Mouse (Mus musculus): ENCODE data around the gene Tnks1bp1. TPM values are rescaled to one million over a fixed set of nuclear protein-coding genes. Genes with fewer than 3 reads are reported as not detected.

The Tnks1bp1 gene
- polyA plus RNA-seq, 1 experiment: 32.6 TPM

DNA sequence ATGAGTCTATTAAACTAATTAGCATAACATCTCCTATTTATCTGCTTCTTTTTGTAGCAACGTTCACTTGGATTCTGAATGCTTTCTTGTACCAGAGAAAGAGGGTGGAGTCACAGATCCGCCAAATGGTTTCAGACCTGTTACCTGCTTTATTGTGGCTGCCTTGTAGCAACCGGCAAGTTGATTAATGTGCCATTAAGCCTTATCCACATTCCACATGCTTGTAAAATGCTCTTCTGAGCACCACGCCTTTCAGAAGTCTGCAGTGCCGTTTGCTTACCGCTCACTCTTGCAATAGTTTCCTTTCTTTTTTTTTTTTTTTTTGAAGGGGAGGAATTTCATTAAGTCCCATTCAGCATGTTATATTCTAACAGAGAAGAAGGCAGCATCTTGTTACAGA lies 17.9 kb upstream of the Tnks1bp1 start:
- H3K4me3 ChIP-seq (ENCODE audit: insufficient read depth, low read depth, low read length): no peak overlapping the region
- H3K27ac ChIP-seq (replicated peaks; ENCODE audit: low read depth, low read length): no peak overlapping the region
- no peaks in the 10 kb centered on the region for H3K4me1 ChIP-seq (ENCODE audit: control insufficient read depth, insufficient read depth, insufficient read length, low read length)

DNA sequence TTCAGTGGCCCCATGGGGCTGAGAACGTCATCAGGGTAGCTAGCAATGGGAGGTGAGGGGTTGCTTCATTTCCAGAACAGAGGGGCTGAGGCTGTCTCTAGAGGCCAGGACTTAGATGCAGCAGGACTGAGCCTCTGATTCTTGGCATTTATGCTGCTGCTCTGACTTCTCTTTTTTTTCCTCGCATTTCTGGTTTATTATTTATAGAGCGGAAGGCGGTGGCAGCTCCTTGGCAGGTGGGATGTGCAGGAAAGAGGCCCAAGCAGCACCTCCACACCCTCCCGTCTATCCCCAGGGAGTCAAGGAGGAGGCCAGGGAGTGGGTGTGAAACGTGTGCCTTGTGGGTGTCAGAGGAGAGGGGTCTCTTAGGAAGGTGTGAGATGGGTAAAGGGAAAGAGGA lies 16.8 kb upstream of the Tnks1bp1 start:
- Histone ChIP-seq H3K4me3 (ENCODE audit: insufficient read depth, low read depth, low read length) (no peak overlapping the region), H3K27ac (replicated peaks; ENCODE audit: low read depth, low read length) (no peak overlapping the region), H3K4me1 (ENCODE audit: control insufficient read depth, insufficient read depth, insufficient read length, low read length) (no peaks in the 10 kb centered on the region)

DNA sequence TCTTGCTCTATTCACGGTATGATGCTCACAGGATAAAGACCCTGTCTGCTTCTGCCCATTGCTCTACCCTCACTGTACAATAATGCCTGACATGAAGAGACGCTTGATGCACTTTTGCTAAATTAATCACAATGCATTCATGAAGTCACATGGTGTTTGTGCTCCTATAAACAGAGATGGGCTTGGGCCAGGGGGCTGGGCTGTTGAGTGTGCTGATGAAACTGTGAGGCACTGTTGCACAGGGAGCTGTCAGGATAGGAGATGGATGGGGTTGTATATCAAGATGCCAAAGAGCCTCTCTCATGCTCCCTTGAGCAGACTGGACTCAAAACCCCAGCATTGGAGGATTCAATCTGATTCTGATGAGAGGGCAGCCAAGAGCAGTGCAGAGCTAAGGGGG lies 14.7 kb upstream of the Tnks1bp1 start:
- Histone ChIP-seq H3K4me3 (ENCODE audit: insufficient read depth, low read depth, low read length) (no peak overlapping the region), H3K4me1 (ENCODE audit: control insufficient read depth, insufficient read depth, insufficient read length, low read length) (peaks cover 7% of the 10 kb centered on the region), H3K27ac (replicated peaks; ENCODE audit: low read depth, low read length) (no peak overlapping the region)

DNA sequence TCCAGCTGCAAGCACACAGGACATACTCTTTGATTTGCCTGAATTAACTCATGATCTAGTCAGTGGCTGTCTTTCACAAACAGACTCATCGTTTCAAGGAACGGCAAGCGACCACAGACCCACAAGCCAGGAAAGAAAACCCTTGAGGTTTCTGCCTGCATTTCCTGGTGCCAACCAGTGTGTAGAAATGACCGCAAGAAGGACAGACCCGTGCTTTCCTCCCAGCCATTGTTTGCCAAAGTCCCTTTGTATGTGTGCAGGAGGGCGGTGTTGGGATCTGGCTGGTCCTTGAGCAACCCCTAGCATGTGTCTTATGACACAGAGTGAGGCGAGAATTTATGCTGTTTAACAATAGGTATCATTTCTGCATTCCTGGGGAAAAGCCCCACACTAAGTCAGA lies 13.7 kb upstream of the Tnks1bp1 start:
- H3K4me1 ChIP-seq (ENCODE audit: control insufficient read depth, insufficient read depth, insufficient read length, low read length): peaks cover 10% of the 10 kb centered on the region
- H3K4me3 ChIP-seq (ENCODE audit: insufficient read depth, low read depth, low read length): no peak overlapping the region

DNA sequence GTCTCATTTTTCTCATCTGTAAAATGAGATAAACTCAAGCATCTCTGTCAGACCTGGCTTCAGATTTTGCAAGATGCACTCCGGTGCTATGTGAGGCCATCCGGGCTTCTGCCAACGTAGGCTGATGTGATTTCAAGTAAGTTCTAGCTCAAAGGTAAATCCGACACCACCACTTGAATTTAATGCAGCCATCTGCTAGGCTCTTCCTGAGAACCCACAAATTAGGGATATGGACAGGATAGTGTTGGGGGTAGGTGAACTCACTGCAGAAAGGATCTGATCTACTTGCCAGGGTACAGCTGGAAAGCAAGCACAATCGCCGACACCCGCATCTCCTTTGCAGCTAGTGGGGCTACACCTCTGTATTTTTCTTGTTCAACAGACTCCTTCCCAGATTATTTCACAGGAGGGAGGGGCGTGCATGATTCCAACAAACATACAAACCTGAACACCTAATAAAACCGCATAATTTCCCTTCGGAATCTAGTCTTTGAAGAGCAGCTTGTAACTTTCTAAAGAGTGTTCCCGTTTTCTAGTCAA lies 11.2 kb upstream of the Tnks1bp1 start:
- H3K4me1 ChIP-seq (ENCODE audit: control insufficient read depth, insufficient read depth, insufficient read length, low read length): peaks cover 10% of the 10 kb centered on the region
- peak overlapping the region; percentile 57 for H3K4me3 ChIP-seq (ENCODE audit: insufficient read depth, low read depth, low read length)
- 0 out of 2 replicates have a peak overlapping the region, but pooled peaks have one; percentile 12 for H3K27ac ChIP-seq (replicated peaks; ENCODE audit: low read depth, low read length)

More for the DNA sequence above, 13.7 kb upstream of the Tnks1bp1 start:
- H3K27ac ChIP-seq (replicated peaks; ENCODE audit: low read depth, low read length): no peak overlapping the region

DNA sequence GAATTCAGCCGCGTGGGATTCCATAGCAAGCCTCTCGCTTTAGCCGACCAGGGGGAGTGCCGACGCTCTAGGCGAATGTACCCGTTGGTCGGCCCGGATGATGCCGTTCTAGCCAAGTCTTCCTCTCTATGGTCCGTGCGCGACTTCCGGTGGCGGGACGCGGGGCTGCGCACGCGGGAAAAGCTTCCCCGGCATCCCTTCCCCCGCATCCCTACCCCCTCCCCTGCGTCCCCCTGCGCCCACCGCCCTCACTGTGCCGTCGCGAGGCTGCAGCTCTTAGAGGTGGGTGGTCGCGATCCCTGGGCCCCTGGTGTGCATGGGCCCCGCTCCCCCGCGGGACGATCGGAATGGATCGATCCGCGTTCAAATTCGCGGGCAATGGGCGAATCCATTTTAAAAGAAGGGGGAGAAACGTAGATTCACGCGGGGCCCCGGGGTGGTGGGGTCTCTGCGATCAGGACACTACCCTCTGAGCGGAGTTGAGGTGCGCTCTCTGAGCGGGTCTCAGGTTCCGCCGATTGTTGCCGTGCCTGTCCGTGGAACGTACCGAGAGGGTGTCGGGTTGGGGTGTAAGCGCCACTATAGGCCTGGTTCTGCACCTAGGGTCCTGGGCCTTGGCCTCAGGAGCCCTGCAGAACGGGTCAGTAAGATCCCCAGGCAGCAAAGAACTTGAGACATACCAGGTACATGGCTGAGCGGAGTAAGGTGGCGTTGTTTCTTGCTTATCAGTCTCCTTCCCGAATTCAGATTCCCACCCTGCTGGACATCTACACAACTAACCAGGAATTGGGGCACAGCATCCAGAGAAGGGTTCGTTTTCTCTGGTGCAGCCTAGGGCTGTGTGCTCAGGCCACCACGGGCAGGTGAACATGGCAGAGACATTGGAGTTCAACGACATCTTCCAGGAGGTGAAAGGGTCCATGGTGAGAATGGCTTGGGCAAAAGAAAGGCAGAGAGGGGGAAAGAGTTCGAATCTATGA lies 10.5 kb upstream of the Tnks1bp1 start, which contains the start of the genes Ssrp1 and P2rx3:
Ssrp1 (plus strand) TSS at position 188 of the 980 bp plus-strand sequence.
P2rx3 (minus strand) TSS at position 416 of the 980 bp plus-strand sequence.
- Histone ChIP-seq H3K4me1 (ENCODE audit: control insufficient read depth, insufficient read depth, insufficient read length, low read length) (peaks cover 10% of the 10 kb centered on the region), H3K4me3 (ENCODE audit: insufficient read depth, low read depth, low read length) (peak within 1 kb of the TSS; percentile 82), H3K27ac (replicated peaks; ENCODE audit: low read depth, low read length) (peak within 1 kb of the TSS; percentile 62)

DNA sequence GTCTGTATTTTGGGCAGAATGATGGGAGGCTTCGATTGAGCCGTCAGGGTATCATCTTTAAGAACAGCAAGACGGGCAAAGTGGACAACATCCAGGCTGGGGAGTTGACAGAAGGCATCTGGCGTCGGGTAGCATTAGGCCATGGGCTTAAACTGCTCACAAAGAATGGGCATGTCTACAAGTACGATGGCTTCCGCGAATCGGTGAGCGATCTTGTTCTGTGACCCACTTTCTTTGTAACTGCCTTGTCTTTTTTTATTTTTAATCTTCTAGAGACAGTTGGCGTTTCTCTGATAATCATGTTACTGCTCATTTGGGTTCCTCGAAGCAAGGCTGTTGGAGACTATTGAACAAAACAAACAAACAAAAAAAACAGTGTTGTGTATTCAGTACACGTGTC lies 9.5 kb upstream of the Tnks1bp1 start:
- peak overlapping the region; percentile 82 for H3K4me3 ChIP-seq (ENCODE audit: insufficient read depth, low read depth, low read length)
- no peak overlapping the region for H3K27ac ChIP-seq (replicated peaks; ENCODE audit: low read depth, low read length)
- H3K4me1 ChIP-seq (ENCODE audit: control insufficient read depth, insufficient read depth, insufficient read length, low read length): peaks cover 10% of the 10 kb centered on the region

DNA sequence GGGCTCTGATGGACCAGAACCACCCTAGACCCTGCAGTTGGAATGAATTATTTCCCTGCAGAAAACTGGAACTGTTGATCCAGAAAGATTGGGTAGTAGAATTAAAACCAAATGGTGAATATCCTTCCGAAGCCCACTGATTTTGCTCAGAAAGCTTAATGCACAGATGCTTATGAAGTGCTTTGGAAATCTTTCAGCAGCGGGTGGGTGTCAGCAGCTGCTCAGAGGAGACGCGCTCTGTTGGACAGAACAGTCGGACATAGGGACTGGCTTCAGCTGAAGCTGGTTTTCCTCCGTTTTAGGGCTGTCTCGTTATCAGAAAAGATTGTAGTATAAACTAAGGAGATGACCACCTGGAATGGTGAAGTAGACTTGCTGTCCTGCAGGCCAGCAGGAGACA lies 4.2 kb upstream of the Tnks1bp1 start:
- H3K4me1 ChIP-seq (ENCODE audit: control insufficient read depth, insufficient read depth, insufficient read length, low read length): no peaks in the 10 kb centered on the region; the same call in 1 of the 2 replicates
- H3K27ac ChIP-seq (replicated peaks; ENCODE audit: low read depth, low read length): no peak overlapping the region
- no peak overlapping the region for H3K4me3 ChIP-seq (ENCODE audit: insufficient read depth, low read depth, low read length)

DNA sequence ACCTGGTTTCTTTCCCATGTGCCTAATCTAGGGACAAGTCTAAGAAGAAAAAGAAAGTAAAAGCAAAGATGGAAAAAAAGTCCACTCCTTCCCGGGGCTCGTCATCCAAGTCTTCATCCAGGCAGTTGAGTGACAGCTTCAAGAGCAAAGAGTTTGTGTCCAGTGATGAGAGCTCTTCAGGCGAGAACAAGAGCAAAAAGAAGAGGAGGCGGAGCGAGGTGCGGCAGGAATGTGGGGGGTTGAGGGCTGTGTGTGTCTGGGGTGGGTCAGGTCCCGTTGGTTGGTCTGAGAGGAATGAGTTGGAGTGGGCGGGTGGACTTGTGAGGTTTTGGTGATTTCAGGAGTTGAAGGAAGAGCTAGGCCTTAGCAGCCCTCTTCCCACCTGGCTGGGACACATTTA lies 1.6 kb upstream of the Tnks1bp1 start:
- Histone ChIP-seq H3K4me1 (ENCODE audit: control insufficient read depth, insufficient read depth, insufficient read length, low read length) (peaks cover 2% of the 10 kb centered on the region; the same call in 1 of the 2 replicates), H3K27ac (replicated peaks; ENCODE audit: low read depth, low read length) (no peak overlapping the region), H3K4me3 (ENCODE audit: insufficient read depth, low read depth, low read length) (no peak overlapping the region)

DNA sequence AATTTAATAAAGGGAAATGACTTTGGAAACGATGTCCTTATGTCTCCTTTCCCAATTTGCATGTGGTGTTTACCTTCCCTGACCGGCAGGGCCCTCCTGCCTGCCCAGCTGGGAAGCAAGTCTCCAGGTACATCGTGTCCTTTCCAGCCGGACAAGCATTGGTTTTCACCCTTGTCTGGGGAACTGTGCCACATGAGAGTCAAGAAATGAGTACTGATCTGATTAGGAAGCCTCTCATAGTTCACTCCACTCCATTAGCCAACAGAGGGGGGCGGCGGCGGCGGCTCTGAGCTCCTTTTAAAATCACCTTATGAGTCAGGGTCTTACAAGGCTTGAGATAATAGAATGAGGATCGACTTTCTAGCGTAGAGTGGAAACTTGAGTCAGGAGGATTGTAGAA lies 741 bp upstream of the Tnks1bp1 start:
- peak overlapping the region; percentile 79 for H3K27ac ChIP-seq (replicated peaks; ENCODE audit: low read depth, low read length)
- H3K4me3 ChIP-seq (ENCODE audit: insufficient read depth, low read depth, low read length): peak overlapping the region; percentile 76; the same call in 1 of the 2 replicates
- H3K4me1 ChIP-seq (ENCODE audit: control insufficient read depth, insufficient read depth, insufficient read length, low read length): peaks cover 6% of the 10 kb centered on the region

DNA sequence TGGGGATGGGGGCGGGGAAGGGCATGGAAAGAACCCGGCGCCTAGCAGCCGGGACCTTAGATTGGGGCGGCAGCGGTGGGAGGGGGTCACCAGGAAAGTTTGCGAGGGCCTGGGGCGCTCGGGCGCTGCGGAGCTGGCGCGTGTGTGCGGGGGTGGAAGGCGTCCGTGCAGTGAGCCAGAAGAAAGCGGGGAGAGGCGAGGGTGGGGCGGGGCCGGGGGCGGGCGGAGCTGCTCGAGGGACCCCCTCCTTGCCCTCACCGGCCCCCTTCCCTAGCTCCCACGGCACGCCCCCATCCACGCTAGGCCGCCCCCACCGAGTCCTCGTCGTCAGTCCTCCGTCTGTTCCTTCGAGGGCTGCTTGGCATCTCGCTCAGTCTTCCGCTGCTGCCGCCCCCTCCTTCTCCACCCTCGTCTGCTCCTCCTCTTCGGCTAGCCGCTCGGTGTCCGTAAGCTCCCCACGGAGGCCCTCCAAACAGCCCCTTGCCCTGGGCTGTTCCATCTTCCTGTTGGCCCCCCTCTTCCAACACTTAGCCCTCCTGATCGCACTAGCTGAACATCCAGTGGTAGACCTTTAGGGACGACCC lies 438 bp downstream of the Tnks1bp1 start:
- peaks cover 14% of the 10 kb centered on the region for H3K4me1 ChIP-seq (ENCODE audit: control insufficient read depth, insufficient read depth, insufficient read length, low read length)
- peak overlapping the region; percentile 76 for H3K4me3 ChIP-seq (ENCODE audit: insufficient read depth, low read depth, low read length)

DNA sequence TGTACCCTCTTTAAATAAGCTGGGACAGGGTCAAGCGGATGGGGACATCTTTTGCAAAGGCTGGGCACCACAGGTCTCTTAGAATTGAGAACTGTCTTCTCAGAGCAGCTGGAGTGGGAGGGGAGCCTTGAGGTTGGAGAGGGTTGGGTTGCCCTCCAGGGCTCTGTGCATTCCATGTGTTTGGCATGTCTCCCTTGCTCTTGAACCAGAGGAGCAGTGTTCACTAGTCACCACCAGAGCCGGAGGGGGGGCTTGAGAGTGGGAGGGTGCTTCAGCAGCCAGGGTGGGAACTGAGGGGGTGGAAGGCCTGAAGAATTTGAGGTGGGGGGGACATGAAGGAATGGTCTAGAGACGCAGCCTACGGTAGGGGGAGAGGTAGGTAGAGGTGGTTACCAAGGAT lies 1.5 kb downstream of the Tnks1bp1 start:
- Histone ChIP-seq H3K4me1 (ENCODE audit: control insufficient read depth, insufficient read depth, insufficient read length, low read length) (peaks cover 14% of the 10 kb centered on the region), H3K27ac (replicated peaks; ENCODE audit: low read depth, low read length) (peak overlapping the region; percentile 82), H3K4me3 (ENCODE audit: insufficient read depth, low read depth, low read length) (peak overlapping the region; percentile 76)

More for the DNA sequence above, 438 bp downstream of the Tnks1bp1 start:
- H3K27ac ChIP-seq (replicated peaks; ENCODE audit: low read depth, low read length): peak overlapping the region; percentile 96

DNA sequence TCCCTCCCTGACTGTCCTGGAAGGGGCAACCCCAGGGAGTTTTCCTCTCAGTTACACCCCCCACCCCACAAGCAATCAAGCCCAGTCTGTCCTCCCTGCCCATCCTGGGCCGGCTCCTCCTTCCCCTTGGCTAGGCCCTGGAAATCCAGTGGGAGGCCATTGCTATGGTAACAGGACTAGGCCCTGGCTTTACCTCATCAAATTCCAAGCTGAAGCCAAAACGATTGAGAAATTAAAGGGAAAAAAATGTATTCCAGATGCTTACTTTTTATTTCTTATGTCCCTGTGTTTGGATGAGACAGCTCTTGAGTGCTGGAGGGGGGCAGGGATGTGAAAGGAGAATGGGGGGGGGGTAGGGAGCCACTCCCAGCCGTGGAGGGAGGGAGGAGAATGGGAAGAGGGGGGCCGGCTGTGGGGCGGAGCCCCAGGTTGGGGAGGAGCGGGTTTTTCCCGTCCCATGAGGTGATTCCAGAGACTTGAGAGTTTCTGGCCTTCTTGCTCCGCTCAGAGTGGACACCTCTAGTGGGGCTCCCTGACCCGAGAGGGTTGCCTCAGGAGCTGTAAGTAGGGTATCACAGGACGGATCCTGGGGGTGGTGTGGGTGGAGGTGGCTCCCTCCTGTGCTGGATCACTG lies 2.3 kb downstream of the Tnks1bp1 start:
- peak overlapping the region; percentile 96 for H3K27ac ChIP-seq (replicated peaks; ENCODE audit: low read depth, low read length)
- H3K4me3 ChIP-seq (ENCODE audit: insufficient read depth, low read depth, low read length): peak overlapping the region; percentile 82
- H3K4me1 ChIP-seq (ENCODE audit: control insufficient read depth, insufficient read depth, insufficient read length, low read length): peaks cover 14% of the 10 kb centered on the region

DNA sequence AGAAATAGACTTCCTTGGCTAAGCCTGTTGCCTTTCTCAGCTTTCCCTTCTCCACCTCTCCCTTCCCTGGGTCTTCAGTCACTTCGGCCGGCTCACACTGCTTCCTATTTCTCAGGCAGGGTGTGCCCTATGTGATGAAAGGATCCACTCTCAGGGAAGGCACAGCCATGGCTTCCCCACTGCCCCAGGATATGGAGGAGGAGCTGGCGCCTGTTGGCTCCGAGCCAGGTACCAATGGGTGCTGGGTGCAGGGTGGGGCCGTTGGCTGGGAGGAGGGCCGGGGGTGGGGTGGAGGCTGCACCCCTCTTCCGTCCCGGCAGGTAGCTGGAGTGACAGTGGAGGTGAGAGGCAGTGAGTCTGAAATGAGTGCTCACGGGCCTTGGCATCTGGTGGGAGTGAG lies 2.9 kb downstream of the Tnks1bp1 start:
- H3K27ac ChIP-seq (replicated peaks; ENCODE audit: low read depth, low read length): peak overlapping the region; percentile 96

More for the DNA sequence above, 2.9 kb downstream of the Tnks1bp1 start:
- peak overlapping the region; percentile 82 for H3K4me3 ChIP-seq (ENCODE audit: insufficient read depth, low read depth, low read length)
- peaks cover 14% of the 10 kb centered on the region for H3K4me1 ChIP-seq (ENCODE audit: control insufficient read depth, insufficient read depth, insufficient read length, low read length)

Data from brown adipose tissue, adult 24 weeks (tissue).